ENCODE assay signal across 11 mouse cellular contexts in genomic region chr10:25446953-25447525, GRCm38 (mm10).
A peak's percentile ranks its signal among the peaks of the same experiment; 100 is the strongest.
DNase-seq lines count a peak whose midpoint lies in the region.
"Had no signal": no experiment of that assay in that cellular context is flagged by ENCODE, and none has a peak within 500 bp of the region (broad histone marks: within the 10 kb centered on the region; RNA-seq: fewer than 3 reads in every experiment).

No protein-coding gene starts in this region.

- H3K27me3 ChIP-seq in limb, embryonic 10.5 days (ENCODE audit: low read depth, poor library complexity, severe bottlenecking): no peaks in the 10 kb centered on the region
- H3K27me3 ChIP-seq: embryonic facial prominence, embryonic 15.5 days; limb, embryonic 12.5 days had no signal

- peak; percentile 90 for DNase-seq in heart, adult 11 months
- DNase-seq in heart, postnatal 36 days: no peak
- peak; percentile 87 for DNase-seq in layer of hippocampus, adult 9-11 months
- DNase-seq in layer of hippocampus, adult 18-20 months (ENCODE audit: low spot score in 2 of 2): no peak
- DNase-seq in CD4-positive, CD25-positive, alpha-beta regulatory T cell, adult 2 months (ENCODE audit: low read depth, low spot score): peak; percentile 18
- no peak for DNase-seq in limb, embryonic 10.5 days (ENCODE audit: low spot score)
- no peak for DNase-seq in embryo, embryonic 9.5 days (ENCODE audit: extremely low spot score)
- DNase-seq in c-Kit-positive CD71-positive TER-119-positive erythroid progenitor cells, embryonic 14.5 days (ENCODE audit: low spot score): no peak
- DNase-seq: kidney, adult 2 months had no signal

- intact Hi-C loops in heart, postnatal 36 days (cut with DNase I): no loop called here

- peak overlapping the region; percentile 32; the same call in 1 of the 2 replicates for H3K27ac ChIP-seq in limb, embryonic 10.5 days
- H3K27ac ChIP-seq: embryonic facial prominence, embryonic 15.5 days; limb, embryonic 12.5 days had no signal

- peaks cover 12% of the 10 kb centered on the region for H3K4me1 ChIP-seq in limb, embryonic 10.5 days
- H3K4me1 ChIP-seq: embryonic facial prominence, embryonic 15.5 days had no signal

- H3K9me3 ChIP-seq in limb, embryonic 10.5 days (replicated peaks): no peaks in the 10 kb centered on the region
- H3K9me3 ChIP-seq: embryonic facial prominence, embryonic 15.5 days; limb, embryonic 12.5 days had no signal

- H3K4me3 ChIP-seq in limb, embryonic 10.5 days: no peak overlapping the region
- H3K4me3 ChIP-seq: embryonic facial prominence, embryonic 15.5 days; limb, embryonic 12.5 days had no signal

- WGBS in limb, embryonic 10.5 days: 89% methylated on average over 5 of the region's 5 CpGs

- H3K36me3 ChIP-seq in limb, embryonic 10.5 days: peaks cover 33% of the 10 kb centered on the region

Comparison
In these comparisons a context has a peak if more than half of its experiments do, and no peak if none do; other contexts are left out.
1. DNase-seq: peak in heart, adult 11 months (single experiment), layer of hippocampus, adult 9-11 months (single experiment) and CD4-positive, CD25-positive, alpha-beta regulatory T cell, adult 2 months (single experiment); none in heart, postnatal 36 days (0 of 2), layer of hippocampus, adult 18-20 months (0 of 2), limb, embryonic 10.5 days (single experiment), embryo, embryonic 9.5 days (single experiment) and c-Kit-positive CD71-positive TER-119-positive erythroid progenitor cells, embryonic 14.5 days (single experiment).